Mouse (Mus musculus): ENCODE results near the gene Wnt11. TPM values are rescaled to one million over a fixed set of nuclear protein-coding genes. Genes with fewer than 3 reads are reported as not detected.

The Wnt11 gene
- polyA plus RNA-seq, 1 experiment from 2014 or later = 0.80 TPM

DNA sequence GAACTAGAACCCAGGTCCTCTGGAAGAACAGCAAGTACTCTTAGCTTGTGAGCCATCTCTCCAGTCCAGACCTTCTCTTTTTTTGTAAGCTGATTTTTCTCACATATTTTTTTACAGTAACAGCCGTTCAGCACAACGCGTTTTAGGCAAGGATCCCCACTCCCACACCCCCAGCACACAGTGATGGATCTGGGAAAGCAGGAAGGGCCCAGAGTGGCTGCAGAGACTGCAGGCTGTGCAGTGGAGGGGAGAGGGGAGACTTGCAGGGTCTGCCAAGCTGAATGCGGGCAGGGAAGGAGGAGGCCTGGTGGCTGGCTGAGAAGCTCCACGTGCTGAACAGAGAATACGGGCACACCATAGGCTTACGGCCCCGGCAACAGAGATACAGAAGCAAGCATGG is 62.4 kb downstream of the Wnt11 start:
- Histone ChIP-seq H3K9ac (ENCODE audit: low read depth, low read length) (no peak overlapping the region), H3K27ac (ENCODE audit: low read depth, low read length) (no peak overlapping the region), H3K4me2 (replicated peaks; ENCODE audit: low read depth) (no peak overlapping the region), H3K36me3 (ENCODE audit: control insufficient read depth, insufficient read depth) (peaks cover 6% of the 10 kb centered on the region; the same call in 1 of the 2 replicates), H3K27me3 (replicated peaks; ENCODE audit: control insufficient read depth, insufficient read depth, low read length) (no peaks in the 10 kb centered on the region), H3K4me1 (replicated peaks; ENCODE audit: control insufficient read depth, insufficient read depth, low read length) (no peaks in the 10 kb centered on the region), H3K9me3 (ENCODE audit: control insufficient read depth) (no peaks in the 10 kb centered on the region), H3K4me3 (ENCODE audit: low read depth, low read length) (no peak overlapping the region)
- no peak for TF ChIP-seq CTCF (IDR thresholded peaks at IDR 0.05; ENCODE audit: low read depth)
- no peak for ATAC-seq
- 90% methylated on average over 8 of the region's 8 CpGs for WGBS

GRCm38 (mm10) chr7:98899815-98900214 is 64.9 kb downstream of the Wnt11 start:
- WGBS = 74% methylated on average over 4 of the region's 4 CpGs
- ATAC-seq = no peak
- no peaks in the 10 kb centered on the region for H3K4me1 ChIP-seq (replicated peaks; ENCODE audit: control insufficient read depth, insufficient read depth, low read length)

DNA sequence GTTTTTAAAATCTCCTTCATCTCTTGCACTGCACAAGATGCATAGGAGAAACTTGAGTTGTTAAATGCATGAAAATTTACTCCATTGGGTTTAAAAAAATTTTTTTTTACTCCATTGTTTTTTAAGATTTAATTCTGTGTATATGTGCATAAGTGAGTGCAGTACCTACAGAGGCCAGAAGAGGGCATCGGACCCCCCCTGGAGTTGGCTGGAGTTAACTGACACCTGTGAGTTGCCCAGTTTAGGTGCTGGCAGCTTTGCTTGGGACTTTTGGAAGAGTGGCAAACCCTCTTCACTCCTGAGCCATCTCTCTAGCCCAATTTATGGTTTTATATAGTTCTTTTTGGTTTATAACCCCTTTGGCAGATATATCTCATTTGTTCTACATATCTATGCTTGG is 66.2 kb downstream of the Wnt11 start:
- no peak overlapping the region for H3K27ac ChIP-seq (ENCODE audit: low read depth, low read length)
- ATAC-seq = no peak
- no peak overlapping the region for H3K4me2 ChIP-seq (replicated peaks; ENCODE audit: low read depth)
- H3K4me3 ChIP-seq (ENCODE audit: low read depth, low read length) = no peak overlapping the region
- H3K36me3 ChIP-seq (ENCODE audit: control insufficient read depth, insufficient read depth) = peaks cover 9% of the 10 kb centered on the region; the same call in 1 of the 2 replicates
- WGBS = 97% methylated on average over 1 of the region's 1 CpGs
- no peaks in the 10 kb centered on the region for H3K4me1 ChIP-seq (replicated peaks; ENCODE audit: control insufficient read depth, insufficient read depth, low read length)
- H3K27me3 ChIP-seq (replicated peaks; ENCODE audit: control insufficient read depth, insufficient read depth, low read length) = no peaks in the 10 kb centered on the region
- no peaks in the 10 kb centered on the region for H3K9me3 ChIP-seq (ENCODE audit: control insufficient read depth)
- no peak overlapping the region for H3K9ac ChIP-seq (ENCODE audit: low read depth, low read length)
- peak; percentile 58 for TF ChIP-seq CTCF (IDR thresholded peaks at IDR 0.05; ENCODE audit: low read depth)

More at GRCm38 (mm10) chr7:98899815-98900214, 64.9 kb downstream of the Wnt11 start:
- no peak overlapping the region for H3K9ac ChIP-seq (ENCODE audit: low read depth, low read length)
- no peak overlapping the region for H3K27ac ChIP-seq (ENCODE audit: low read depth, low read length)
- H3K4me2 ChIP-seq (replicated peaks; ENCODE audit: low read depth) = no peak overlapping the region
- no peaks in the 10 kb centered on the region for H3K27me3 ChIP-seq (replicated peaks; ENCODE audit: control insufficient read depth, insufficient read depth, low read length)
- H3K36me3 ChIP-seq (ENCODE audit: control insufficient read depth, insufficient read depth) = peaks cover 9% of the 10 kb centered on the region; the same call in 1 of the 2 replicates
- H3K9me3 ChIP-seq (ENCODE audit: control insufficient read depth) = no peaks in the 10 kb centered on the region
- no peak overlapping the region for H3K4me3 ChIP-seq (ENCODE audit: low read depth, low read length)
- no peak for TF ChIP-seq CTCF (IDR thresholded peaks at IDR 0.05; ENCODE audit: low read depth)

DNA sequence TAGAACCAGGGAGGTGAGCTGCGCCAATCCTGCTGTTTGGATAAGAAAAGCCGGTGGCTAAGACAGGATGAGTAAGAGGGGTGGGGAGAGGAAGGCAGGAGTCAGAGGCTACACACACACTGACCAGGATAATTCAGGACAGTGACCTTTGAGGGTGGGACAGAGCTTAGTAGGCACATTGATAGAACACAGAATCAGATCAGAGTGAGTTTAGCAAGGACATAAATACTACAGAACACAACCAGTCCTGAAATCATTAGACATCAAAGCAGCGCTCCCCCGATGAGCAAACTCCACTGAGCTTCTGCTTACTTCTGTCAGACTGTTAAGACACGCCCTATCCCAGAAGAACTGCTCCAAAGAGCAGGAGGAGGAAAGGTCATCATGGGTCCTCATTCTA is 69.0 kb downstream of the Wnt11 start:
- Histone ChIP-seq H3K4me2 (replicated peaks; ENCODE audit: low read depth) (no peak overlapping the region), H3K27ac (ENCODE audit: low read depth, low read length) (no peak overlapping the region), H3K27me3 (replicated peaks; ENCODE audit: control insufficient read depth, insufficient read depth, low read length) (no peaks in the 10 kb centered on the region), H3K4me3 (ENCODE audit: low read depth, low read length) (no peak overlapping the region), H3K4me1 (replicated peaks; ENCODE audit: control insufficient read depth, insufficient read depth, low read length) (no peaks in the 10 kb centered on the region), H3K9ac (ENCODE audit: low read depth, low read length) (no peak overlapping the region), H3K9me3 (ENCODE audit: control insufficient read depth) (no peaks in the 10 kb centered on the region), H3K36me3 (ENCODE audit: control insufficient read depth, insufficient read depth) (peaks cover 3% of the 10 kb centered on the region; the same call in 1 of the 2 replicates)
- TF ChIP-seq CTCF (IDR thresholded peaks at IDR 0.05; ENCODE audit: low read depth) = no peak
- WGBS = 27% methylated on average over 5 of the region's 5 CpGs
- ATAC-seq = peak; percentile 41; the same call in 1 of the 2 replicates

Other genes starting within 250 kb of the Wnt11 start
- gene Emsy, start 178.3 kb upstream of the Wnt11 start, polyA plus RNA-seq (2015; fragmentation: Nextera tagmentation; extraction: Ambion mirVana) = 5.8 and 7.0 TPM in 2 replicates
- 21.8 and 24.6 TPM in 2 replicates for gene Thap12, start 132.0 kb upstream of the Wnt11 start, polyA plus RNA-seq (2015; fragmentation: Nextera tagmentation; extraction: Ambion mirVana)

Measured in intestine, postnatal 0 days (tissue).